Mouse (Mus musculus) heart, embryonic 14.5 days (tissue): Measurements from ENCODE around the gene Lif. TPM values are rescaled to one million over a fixed set of nuclear protein-coding genes. Genes with fewer than 3 reads are reported as not detected.

Source experiments
- ATAC-seq: fragments of 200-750 bp; cut with Nextera tagmentation; 2 replicates; pipeline ENCODE4 v1.8.0; 2017; ENCODE audit warnings: low read depth, moderate TSS enrichment; ENCODE audit not compliant: insufficient number of reproducible peaks, insufficient read depth, low FRiP score
- H3K27ac ChIP-seq, 2 experiments: fragments of 200-500 bp in 1 of 2; fragments of 300-500 bp in 1 of 2; sonication (generic) in 1 of 2; replicated peaks in 1 of 2; 2 replicates each; pipeline ENCODE4 v1.5.1; 2012 to 2014; ENCODE audit warnings: low read depth in 2 of 2, low read length in 2 of 2, control low read depth in 1 of 2, mild to moderate bottlenecking in 1 of 2, mixed read lengths in 1 of 2; ENCODE audit not compliant: control insufficient read depth in 1 of 2, insufficient read depth in 1 of 2
- H3K27me3 ChIP-seq: fragments of 300-500 bp; sonication (generic); 2 replicates; pipeline ENCODE4 v1.6.1; 2014; ENCODE audit warnings: mild to moderate bottlenecking, low read length, control low read depth; ENCODE audit not compliant: control insufficient read depth, insufficient read depth
- H3K36me3 ChIP-seq: fragments of 300-500 bp; sonication (generic); 2 replicates; pipeline ENCODE4 v1.6.1; 2014; ENCODE audit warnings: mild to moderate bottlenecking, control low read depth, low read length, mixed read lengths; ENCODE audit not compliant: control insufficient read depth, insufficient read depth
- H3K4me1 ChIP-seq, 2 experiments: fragments of 200-500 bp in 1 of 2; fragments of 300-500 bp in 1 of 2; sonication (generic) in 1 of 2; 2 replicates each; pipeline ENCODE4 v1.6.1; 2012 to 2014; ENCODE audit warnings: low read length in 2 of 2, control low read depth in 1 of 2, mixed read lengths in 1 of 2; ENCODE audit not compliant: control insufficient read depth in 2 of 2, insufficient read depth in 2 of 2
- H3K4me2 ChIP-seq: fragments of 300-500 bp; sonication (generic); 2 replicates; pipeline ENCODE4 v1.6.1; 2014; ENCODE audit warnings: mild to moderate bottlenecking, low read length
- H3K4me3 ChIP-seq, 2 experiments: fragments of 200-500 bp in 1 of 2; fragments of 300-500 bp in 1 of 2; sonication (generic) in 1 of 2; 2 replicates each; pipeline ENCODE4 v1.5.1; 2012 to 2014; ENCODE audit warnings: low read length in 2 of 2, mild to moderate bottlenecking in 2 of 2, control low read depth in 1 of 2, low read depth in 1 of 2, moderate library complexity in 1 of 2; ENCODE audit not compliant: control insufficient read depth in 1 of 2, insufficient read depth in 1 of 2
- H3K9ac ChIP-seq: fragments of 300-500 bp; sonication (generic); 2 replicates; pipeline ENCODE4 v1.6.1; 2014; ENCODE audit warnings: mild to moderate bottlenecking, low read length
- H3K9me3 ChIP-seq: fragments of 300-500 bp; sonication (generic); 2 replicates; pipeline ENCODE4 v1.6.1; 2016; ENCODE audit warnings: low read length, control low read depth; ENCODE audit not compliant: control insufficient read depth
- WGBS: fragments of 180-500 bp; shearing (Covaris S2); extraction: QIAGEN DNeasy Blood & Tissue Kit; methylation state at CpG from one replicate; pipeline ENCODE4 v1.1.7; 2014; 5-methylcytosine and 5-hydroxymethylcytosine counted together
- polyA plus RNA-seq: library from polyadenylated mRNA; unstranded; fragments of >200 nt; fragmentation: Nextera tagmentation; extraction: Ambion mirVana; gene quantifications from 2 replicates; pipeline ENCODE4 v1.2.1, GENCODE M21; 2014

Gene Lif
- polyA plus RNA-seq, 1 experiment from 2014 or later = 0.24 TPM

DNA sequence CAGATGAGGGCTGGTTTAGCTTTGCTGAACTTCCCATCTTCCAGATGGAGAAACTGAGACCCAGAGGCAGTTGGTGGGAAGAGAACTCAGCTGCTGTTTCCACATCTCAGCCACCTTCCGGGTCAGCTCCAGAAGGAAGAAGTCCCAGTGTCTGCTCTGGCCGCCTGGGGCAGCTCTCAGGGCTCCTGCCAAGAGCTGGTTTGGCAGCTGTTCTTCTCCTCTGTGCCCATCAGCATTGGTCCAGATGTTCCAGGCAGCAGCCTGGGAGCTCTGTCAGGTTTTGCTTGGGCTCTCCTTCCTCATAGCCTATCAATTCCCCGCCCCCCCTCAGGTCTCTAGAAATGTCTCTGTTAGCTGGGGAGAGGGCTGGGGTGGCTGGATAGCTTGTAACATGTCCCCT is 43.3 kb downstream of the Lif start:
- H3K4me1 ChIP-seq = peaks cover 53 to 55% of the 10 kb centered on the region in 2 experiments
- H3K9me3 ChIP-seq = no peaks in the 10 kb centered on the region
- no peak overlapping the region for H3K4me2 ChIP-seq
- no peaks in the 10 kb centered on the region for H3K36me3 ChIP-seq
- H3K27me3 ChIP-seq = no peaks in the 10 kb centered on the region
- no peak overlapping the region for H3K9ac ChIP-seq
- no peak overlapping the region for H3K4me3 ChIP-seq
- WGBS = 81% methylated on average over 3 of the region's 3 CpGs
- ATAC-seq = no peak
- no peak overlapping the region for H3K27ac ChIP-seq

DNA sequence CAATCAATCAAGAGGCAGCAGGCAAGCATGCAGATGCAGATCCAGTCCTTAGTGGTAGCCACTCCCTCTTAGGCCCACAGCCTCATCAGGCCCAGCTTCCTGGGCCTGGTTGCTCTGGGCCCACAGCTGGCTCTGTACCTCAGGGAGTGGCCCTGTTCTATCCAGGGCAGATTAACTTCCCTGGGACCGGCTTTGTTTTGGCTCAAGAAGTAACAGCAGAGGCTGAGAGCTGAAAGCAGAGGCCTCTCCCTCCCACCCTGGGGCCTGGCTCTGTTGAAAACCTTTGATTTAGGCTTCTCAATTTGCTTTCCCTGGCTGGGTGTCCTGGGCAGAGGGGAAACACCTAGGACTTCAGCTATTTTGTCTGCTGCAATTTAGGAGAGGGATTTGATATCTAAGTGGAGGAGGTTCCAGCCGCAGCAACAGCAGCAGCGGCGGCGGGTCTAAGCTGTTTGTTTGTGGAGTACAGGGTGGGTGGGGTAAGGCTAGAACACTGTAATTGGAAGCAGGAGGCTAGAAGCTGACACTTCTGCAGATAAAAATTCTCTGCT is 45.1 kb downstream of the Lif start:
- no peaks in the 10 kb centered on the region for H3K27me3 ChIP-seq
- H3K9ac ChIP-seq = peak overlapping the region; percentile 64
- no peak overlapping the region for H3K4me2 ChIP-seq
- ATAC-seq = no peak; the same call in 1 of the 2 replicates
- no peaks in the 10 kb centered on the region for H3K9me3 ChIP-seq
- peaks cover 38 to 39% of the 10 kb centered on the region in 2 experiments for H3K4me1 ChIP-seq
- peak overlapping the region; percentile 80 to 87 for H3K27ac ChIP-seq
- WGBS = 12% methylated on average over 5 of the region's 5 CpGs
- H3K36me3 ChIP-seq = no peaks in the 10 kb centered on the region
- H3K4me3 ChIP-seq = no peak overlapping the region

DNA sequence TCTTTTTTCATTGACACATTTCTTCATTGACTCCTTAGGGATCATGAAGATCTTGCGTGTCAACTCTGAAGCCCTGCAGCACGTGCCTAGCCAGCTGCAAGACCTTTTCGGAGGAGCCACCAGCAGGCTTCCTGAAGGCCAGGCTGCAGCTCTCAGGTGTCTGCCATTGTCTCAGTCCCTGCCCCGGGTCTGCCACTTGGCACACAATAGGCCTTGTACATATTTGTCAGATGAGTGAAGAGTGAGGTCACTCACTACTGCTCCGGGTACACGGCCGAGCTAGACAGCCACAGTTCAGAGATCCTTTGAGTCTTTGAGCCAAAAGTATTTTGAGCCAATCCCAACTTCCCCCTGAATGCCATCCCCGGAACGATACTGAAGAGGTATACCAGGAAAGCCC is 45.7 kb downstream of the Lif start:
- Histone ChIP-seq H3K4me3 (no peak overlapping the region), H3K9me3 (no peaks in the 10 kb centered on the region), H3K27me3 (no peaks in the 10 kb centered on the region), H3K9ac (peak overlapping the region; percentile 64), H3K27ac (peak overlapping the region; percentile 80 to 87), H3K36me3 (no peaks in the 10 kb centered on the region), H3K4me1 (peaks cover 36 to 37% of the 10 kb centered on the region in 2 experiments), H3K4me2 (0 out of 2 replicates have a peak overlapping the region, but pooled peaks have one; percentile 11)
- 16% methylated on average over 9 of the region's 9 CpGs for WGBS
- ATAC-seq = peak; percentile 41; the same call in 1 of the 2 replicates

DNA sequence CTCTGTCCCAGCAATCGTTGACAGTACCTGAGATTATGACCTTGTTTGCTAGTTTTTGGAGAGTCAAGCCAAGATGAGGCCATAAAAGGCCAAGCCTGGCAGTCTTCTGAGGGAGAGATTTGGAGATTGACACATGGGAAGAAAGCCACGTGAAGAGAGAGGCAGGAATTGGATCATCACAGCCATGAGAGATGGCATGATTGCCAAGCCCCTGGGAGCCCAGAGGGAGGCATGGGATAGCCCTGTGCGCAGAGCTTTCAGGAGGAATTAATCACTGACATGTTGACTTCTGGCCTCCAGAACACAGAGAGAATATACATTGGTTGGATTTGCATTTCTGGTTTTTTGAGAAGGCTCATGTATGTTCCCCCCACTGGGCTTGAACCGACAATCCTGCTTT is 46.8 kb downstream of the Lif start:
- Histone ChIP-seq H3K27ac (no peak overlapping the region), H3K4me2 (no peak overlapping the region), H3K4me3 (no peak overlapping the region), H3K9ac (no peak overlapping the region), H3K36me3 (no peaks in the 10 kb centered on the region), H3K27me3 (no peaks in the 10 kb centered on the region), H3K9me3 (no peaks in the 10 kb centered on the region), H3K4me1 (peaks cover 38% of the 10 kb centered on the region in 2 experiments)
- no peak for ATAC-seq
- WGBS = 77% methylated on average over 4 of the region's 4 CpGs

DNA sequence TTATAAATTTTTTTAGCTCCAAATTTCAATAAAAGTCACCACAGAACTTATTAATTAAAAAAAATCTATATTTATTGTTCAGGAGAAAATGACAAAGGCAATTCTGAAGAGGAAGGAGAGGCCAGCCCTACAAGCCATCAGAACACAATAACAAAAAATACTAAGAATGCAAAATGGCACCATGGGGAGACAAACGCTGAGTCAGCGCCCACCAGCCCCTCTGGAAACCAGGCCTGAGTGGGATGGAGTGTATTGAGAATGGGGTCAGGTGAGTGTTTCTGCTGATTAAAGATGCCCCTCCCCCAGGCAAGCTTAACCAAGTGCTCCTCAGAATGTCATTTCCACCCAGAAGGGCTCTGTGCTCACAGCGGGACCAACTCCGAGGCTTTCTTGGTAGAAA is 47.7 kb downstream of the Lif start:
- 84% methylated on average over 4 of the region's 4 CpGs for WGBS
- H3K9ac ChIP-seq = no peak overlapping the region
- H3K27ac ChIP-seq = no peak overlapping the region
- H3K27me3 ChIP-seq = no peaks in the 10 kb centered on the region
- H3K4me1 ChIP-seq = peaks cover 29 to 34% of the 10 kb centered on the region in 2 experiments
- no peak for ATAC-seq
- H3K9me3 ChIP-seq = no peaks in the 10 kb centered on the region
- no peak overlapping the region for H3K4me2 ChIP-seq
- no peak overlapping the region for H3K4me3 ChIP-seq
- no peaks in the 10 kb centered on the region for H3K36me3 ChIP-seq

DNA sequence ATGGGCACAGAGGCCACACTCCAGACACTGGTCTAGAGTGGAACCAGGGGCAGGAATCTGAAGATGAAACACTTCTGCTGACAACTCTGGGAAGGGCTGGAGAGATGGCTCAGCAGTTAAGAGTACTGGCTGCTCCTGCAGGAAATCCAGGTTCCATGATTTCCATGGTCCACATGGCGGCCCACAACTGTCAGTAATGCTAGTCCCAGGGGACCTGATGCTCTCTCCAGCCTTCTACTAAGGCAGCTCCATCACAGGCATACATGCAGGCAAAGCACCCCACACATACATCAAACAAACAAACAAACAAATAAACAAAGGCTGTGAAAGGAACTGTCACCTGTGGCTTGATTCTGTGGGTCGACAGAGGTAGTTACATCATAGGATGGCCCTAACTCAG is 48.7 kb downstream of the Lif start:
- WGBS = 72% methylated on average over 2 of the region's 2 CpGs
- no peaks in the 10 kb centered on the region for H3K9me3 ChIP-seq

DNA sequence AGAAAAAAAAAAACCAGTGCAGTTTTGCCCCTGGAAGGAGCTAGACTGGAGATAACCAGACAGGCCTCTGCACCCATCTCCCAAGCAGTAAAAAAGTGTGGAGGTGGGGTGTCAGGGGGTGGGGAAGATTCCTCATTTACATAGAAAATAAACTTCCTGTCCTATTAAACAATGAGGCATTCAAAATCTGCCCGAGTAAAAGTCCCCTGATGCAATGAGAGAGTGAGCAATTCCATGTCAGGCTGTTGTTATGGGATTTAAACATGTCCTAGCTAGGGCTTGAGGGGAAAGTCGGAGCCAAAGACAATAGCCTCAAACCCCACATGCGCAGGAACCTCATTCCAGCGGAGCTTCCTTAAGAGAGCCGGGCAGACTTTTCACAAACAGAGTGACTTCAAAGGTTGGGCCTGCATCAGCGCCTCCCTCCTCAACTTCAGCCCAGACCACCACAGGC is 50.7 kb downstream of the Lif start:
- no peaks in the 10 kb centered on the region for H3K36me3 ChIP-seq
- WGBS = 34% methylated on average over 6 of the region's 6 CpGs
- peaks cover 16 to 23% of the 10 kb centered on the region in 2 experiments for H3K4me1 ChIP-seq
- H3K9ac ChIP-seq = peak overlapping the region; percentile 31; the same call in 1 of the 2 replicates
- H3K9me3 ChIP-seq = no peaks in the 10 kb centered on the region
- H3K4me2 ChIP-seq = peak overlapping the region; percentile 47
- H3K27ac ChIP-seq = 0 out of 4 replicates have a peak overlapping the region, but pooled peaks of 1 of the 2 experiments have one; percentile 28
- no peak overlapping the region for H3K4me3 ChIP-seq
- peaks cover 10% of the 10 kb centered on the region; the same call in 1 of the 2 replicates for H3K27me3 ChIP-seq
- no peak for ATAC-seq

More for the DNA sequence above, 48.7 kb downstream of the Lif start:
- H3K4me2 ChIP-seq = no peak overlapping the region
- H3K9ac ChIP-seq = no peak overlapping the region
- no peaks in the 10 kb centered on the region for H3K36me3 ChIP-seq
- H3K4me1 ChIP-seq = peaks cover 26 to 33% of the 10 kb centered on the region in 2 experiments
- no peak for ATAC-seq
- H3K27ac ChIP-seq = no peak overlapping the region
- H3K27me3 ChIP-seq = 0 out of 2 replicates have a peak, but pooled peaks cover under 1% of the 10 kb centered on the region
- no peak overlapping the region for H3K4me3 ChIP-seq
